Mouse (Mus musculus) liver, embryonic 13.5 days (tissue): ENCODE results near the gene Slc9a6. TPM values are rescaled to one million over a fixed set of nuclear protein-coding genes. Genes with fewer than 3 reads are reported as not detected.

Source experiments
- ATAC-seq: fragments of 200-750 bp; cut with Nextera tagmentation; 2 replicates; pipeline ENCODE4 v1.8.0; 2017; ENCODE audit warnings: low read depth, mild to moderate bottlenecking, moderate number of reproducible peaks, moderate library complexity
- DNase-seq: peaks from one replicate; pipeline ENCODE4 v3.0.0; 2022
- H3K27ac ChIP-seq: fragments of 300-500 bp; sonication (generic); 2 replicates; pipeline ENCODE4 v1.5.1; 2015; ENCODE audit warnings: moderate library complexity, mild to moderate bottlenecking, inconsistent platforms
- H3K27me3 ChIP-seq: fragments of 300-500 bp; sonication (generic); 2 replicates; pipeline ENCODE4 v1.6.1; 2015; ENCODE audit warnings: mild to moderate bottlenecking, inconsistent platforms
- H3K36me3 ChIP-seq: fragments of 300-500 bp; sonication (generic); 2 replicates; pipeline ENCODE4 v1.6.1; 2015; ENCODE audit warnings: mild to moderate bottlenecking, inconsistent platforms
- H3K4me1 ChIP-seq: fragments of 300-500 bp; sonication (generic); replicated peaks from 2 replicates; pipeline ENCODE4 v1.6.1; 2015; ENCODE audit warnings: inconsistent platforms
- H3K4me2 ChIP-seq: fragments of 300-500 bp; sonication (generic); 2 replicates; pipeline ENCODE4 v1.6.1; 2015; ENCODE audit warnings: inconsistent platforms, mild to moderate bottlenecking, moderate library complexity
- H3K4me3 ChIP-seq: fragments of 300-500 bp; sonication (generic); replicated peaks from 2 replicates; pipeline ENCODE4 v1.5.1; 2015; ENCODE audit warnings: mild to moderate bottlenecking, inconsistent platforms
- H3K9ac ChIP-seq: fragments of 300-500 bp; sonication (generic); 2 replicates; pipeline ENCODE4 v1.6.1; 2015; ENCODE audit warnings: mild to moderate bottlenecking, inconsistent platforms
- H3K9me3 ChIP-seq: fragments of 300-500 bp; sonication (generic); replicated peaks from 2 replicates; pipeline ENCODE4 v1.6.1; 2016; ENCODE audit warnings: inconsistent platforms
- WGBS: fragments of 180-500 bp; shearing (Covaris S2); methylation state at CpG from one replicate; pipeline ENCODE4 v1.1.7; 2015; ENCODE audit not compliant: insufficient replicate concordance; 5-methylcytosine and 5-hydroxymethylcytosine counted together
- polyA plus RNA-seq: library from polyadenylated mRNA; unstranded; fragments of >200 nt; fragmentation: Nextera tagmentation; extraction: Ambion mirVana; gene quantifications from 2 replicates; pipeline ENCODE4 v1.2.1, GENCODE M21; 2015

Slc9a6 gene
- polyA plus RNA-seq, 1 experiment from 2014 or later = 3.6 TPM

- ATAC-seq (no peak), DNase-seq (no peak)
- Histone ChIP-seq H3K9me3 (no peaks in the 10 kb centered on the region), H3K27ac (no peak overlapping the region), H3K9ac (no peak overlapping the region), H3K36me3 (no peaks in the 10 kb centered on the region), H3K4me1 (peaks cover 4% of the 10 kb centered on the region; the same call in 1 of the 2 replicates), H3K4me2 (no peak overlapping the region), H3K4me3 (no peak overlapping the region), H3K27me3 (no peaks in the 10 kb centered on the region)
- WGBS = 70% methylated on average over 5 of the region's 5 CpGs
These were observed 58.5 kb downstream of the Slc9a6 start for GRCm38 (mm10) chrX:56668051-56668450.

- Histone ChIP-seq H3K27me3 (no peaks in the 10 kb centered on the region), H3K36me3 (no peaks in the 10 kb centered on the region), H3K4me2 (no peak overlapping the region), H3K4me3 (no peak overlapping the region), H3K4me1 (peaks cover 4% of the 10 kb centered on the region; the same call in 1 of the 2 replicates), H3K9ac (no peak overlapping the region), H3K9me3 (no peaks in the 10 kb centered on the region), H3K27ac (no peak overlapping the region)
- DNase-seq (no peak), ATAC-seq (no peak)
- WGBS = 61% methylated on average over 3 of the region's 3 CpGs
These were observed 58.9 kb downstream of the Slc9a6 start for GRCm38 (mm10) chrX:56668501-56668900.

- H3K4me3 ChIP-seq = no peak overlapping the region
- H3K9ac ChIP-seq = no peak overlapping the region
- no peaks in the 10 kb centered on the region for H3K9me3 ChIP-seq
- no peak for DNase-seq
- no peak for ATAC-seq
- no peaks in the 10 kb centered on the region for H3K36me3 ChIP-seq
- no peaks in the 10 kb centered on the region for H3K27me3 ChIP-seq
- H3K4me1 ChIP-seq = no peaks in the 10 kb centered on the region
- WGBS = 61% methylated on average over 6 of the region's 6 CpGs
- no peak overlapping the region for H3K4me2 ChIP-seq
- H3K27ac ChIP-seq = no peak overlapping the region
These were observed 66.0 kb downstream of the Slc9a6 start for GRCm38 (mm10) chrX:56675556-56675955.

GRCm38 (mm10) chrX:56677736-56678135 lies 68.2 kb downstream of the Slc9a6 start:
- Histone ChIP-seq H3K27ac (no peak overlapping the region), H3K27me3 (no peaks in the 10 kb centered on the region), H3K36me3 (no peaks in the 10 kb centered on the region), H3K9ac (no peak overlapping the region), H3K4me2 (no peak overlapping the region), H3K9me3 (no peaks in the 10 kb centered on the region), H3K4me1 (no peaks in the 10 kb centered on the region), H3K4me3 (no peak overlapping the region)
- ATAC-seq (no peak), DNase-seq (no peak)
- WGBS = 70% methylated on average over 6 of the region's 6 CpGs

- WGBS = 68% methylated on average over 6 of the region's 6 CpGs
- no peaks in the 10 kb centered on the region for H3K9me3 ChIP-seq
- H3K4me3 ChIP-seq = no peak overlapping the region
- H3K27me3 ChIP-seq = no peaks in the 10 kb centered on the region
- no peaks in the 10 kb centered on the region for H3K4me1 ChIP-seq
- no peaks in the 10 kb centered on the region for H3K36me3 ChIP-seq
- H3K4me2 ChIP-seq = no peak overlapping the region
- DNase-seq (no peak), ATAC-seq (no peak)
- no peak overlapping the region for H3K27ac ChIP-seq
- no peak overlapping the region for H3K9ac ChIP-seq
These were observed 69.5 kb downstream of the Slc9a6 start for GRCm38 (mm10) chrX:56679066-56679465.

- no peaks in the 10 kb centered on the region for H3K9me3 ChIP-seq
- H3K36me3 ChIP-seq = no peaks in the 10 kb centered on the region
- WGBS = 58% methylated on average over 1 of the region's 1 CpGs
- no peak overlapping the region for H3K27ac ChIP-seq
- no peak overlapping the region for H3K9ac ChIP-seq
- no peak overlapping the region for H3K4me2 ChIP-seq
- ATAC-seq (no peak), DNase-seq (no peak)
- H3K27me3 ChIP-seq = no peaks in the 10 kb centered on the region
- H3K4me3 ChIP-seq = no peak overlapping the region
- H3K4me1 ChIP-seq = no peaks in the 10 kb centered on the region
These were observed 72.7 kb downstream of the Slc9a6 start for GRCm38 (mm10) chrX:56682156-56682720.

GRCm38 (mm10) chrX:56683521-56683920 lies 74.0 kb downstream of the Slc9a6 start:
- Histone ChIP-seq H3K4me3 (no peak overlapping the region), H3K9ac (no peak overlapping the region), H3K4me1 (no peaks in the 10 kb centered on the region), H3K4me2 (no peak overlapping the region), H3K27me3 (no peaks in the 10 kb centered on the region), H3K9me3 (no peaks in the 10 kb centered on the region), H3K27ac (no peak overlapping the region), H3K36me3 (no peaks in the 10 kb centered on the region)
- DNase-seq (no peak), ATAC-seq (no peak)
- 73% methylated on average over 10 of the region's 10 CpGs for WGBS

- Histone ChIP-seq H3K9me3 (no peaks in the 10 kb centered on the region), H3K4me1 (no peaks in the 10 kb centered on the region), H3K27ac (no peak overlapping the region), H3K36me3 (no peaks in the 10 kb centered on the region), H3K9ac (no peak overlapping the region), H3K4me2 (no peak overlapping the region), H3K27me3 (no peaks in the 10 kb centered on the region), H3K4me3 (no peak overlapping the region)
- DNase-seq (no peak), ATAC-seq (no peak)
- WGBS = 62% methylated on average over 6 of the region's 6 CpGs
These were observed 83.0 kb downstream of the Slc9a6 start for GRCm38 (mm10) chrX:56692554-56692953.

- DNase-seq = no peak
- Histone ChIP-seq H3K4me3 (no peak overlapping the region), H3K27me3 (no peaks in the 10 kb centered on the region), H3K4me1 (no peaks in the 10 kb centered on the region), H3K27ac (no peak overlapping the region), H3K9me3 (no peaks in the 10 kb centered on the region), H3K9ac (no peak overlapping the region), H3K36me3 (no peaks in the 10 kb centered on the region), H3K4me2 (no peak overlapping the region)
- ATAC-seq = no peak
- WGBS = 83% methylated on average over 2 of the region's 2 CpGs
These were observed 85.0 kb downstream of the Slc9a6 start for GRCm38 (mm10) chrX:56694539-56694938.

GRCm38 (mm10) chrX:56697199-56697780 lies 87.7 kb downstream of the Slc9a6 start:
- no peak overlapping the region for H3K4me3 ChIP-seq
- no peak overlapping the region for H3K27ac ChIP-seq
- H3K4me2 ChIP-seq = no peak overlapping the region
- no peak for DNase-seq
- H3K4me1 ChIP-seq = no peaks in the 10 kb centered on the region
- 76% methylated on average over 6 of the region's 6 CpGs for WGBS
- no peaks in the 10 kb centered on the region for H3K36me3 ChIP-seq
- no peak for ATAC-seq
- no peaks in the 10 kb centered on the region for H3K27me3 ChIP-seq
- no peak overlapping the region for H3K9ac ChIP-seq
- no peaks in the 10 kb centered on the region for H3K9me3 ChIP-seq

- Histone ChIP-seq H3K4me3 (no peak overlapping the region), H3K9me3 (no peaks in the 10 kb centered on the region), H3K4me1 (no peaks in the 10 kb centered on the region), H3K27me3 (no peaks in the 10 kb centered on the region), H3K36me3 (no peaks in the 10 kb centered on the region), H3K27ac (no peak overlapping the region), H3K9ac (no peak overlapping the region), H3K4me2 (no peak overlapping the region)
- DNase-seq (no peak), ATAC-seq (no peak)
- 44% methylated on average over 4 of the region's 4 CpGs for whole genome bisulfite sequencing
These were observed 88.3 kb downstream of the Slc9a6 start for GRCm38 (mm10) chrX:56697886-56698285.

GRCm38 (mm10) chrX:56701261-56701660 lies 91.7 kb downstream of the Slc9a6 start:
- Histone ChIP-seq H3K36me3 (no peaks in the 10 kb centered on the region), H3K27ac (no peak overlapping the region), H3K9ac (no peak overlapping the region), H3K4me2 (no peak overlapping the region), H3K4me3 (no peak overlapping the region), H3K9me3 (no peaks in the 10 kb centered on the region), H3K27me3 (no peaks in the 10 kb centered on the region), H3K4me1 (no peaks in the 10 kb centered on the region)
- no peak for DNase-seq
- ATAC-seq = no peak
- 65% methylated on average over 3 of the region's 3 CpGs for WGBS
